Mouse (Mus musculus): ENCODE data around the gene Ank3.

GRCm38 (mm10) chr10:69448174-69448573 is 49.6 kb downstream of the Ank3 start:
- TF ChIP-seq EP300 (IDR thresholded peaks at IDR 0.05): no peak
- TF ChIP-seq CTCF (IDR thresholded peaks at IDR 0.05): no peak

All from lung, postnatal 0 days (tissue).